Mouse (Mus musculus) lung, embryonic 15.5 days (tissue): ENCODE results near the gene Cyp2g1. TPM values are rescaled to one million over a fixed set of nuclear protein-coding genes. Genes with fewer than 3 reads are reported as not detected.
"Not testable (repeated sequence)": the region's sequence is repeated elsewhere in the genome, so short reads cannot be mapped to it uniquely, and the experiment has no call there.

Experiments used
- ATAC-seq: fragments of 200-750 bp; cut with Nextera tagmentation; 2 replicates; pipeline ENCODE4 v1.8.0; 2017; ENCODE audit warnings: moderate number of reproducible peaks, borderline replicate concordance; ENCODE audit not compliant: low FRiP score, low TSS enrichment; ENCODE audit errors: extremely low read depth
- H3K27ac ChIP-seq: fragments of 300-500 bp; sonication (generic); 2 replicates; pipeline ENCODE4 v1.5.1; 2015; ENCODE audit warnings: moderate library complexity, mild to moderate bottlenecking, inconsistent platforms
- H3K27me3 ChIP-seq: fragments of 300-500 bp; sonication (generic); 2 replicates; pipeline ENCODE4 v1.6.1; 2015; ENCODE audit warnings: inconsistent platforms
- H3K36me3 ChIP-seq: fragments of 300-500 bp; sonication (generic); 2 replicates; pipeline ENCODE4 v1.6.1; 2015; ENCODE audit warnings: inconsistent platforms
- H3K4me1 ChIP-seq: fragments of 300-500 bp; sonication (generic); 2 replicates; pipeline ENCODE4 v1.6.1; 2015; ENCODE audit warnings: inconsistent platforms
- H3K4me2 ChIP-seq: fragments of 300-500 bp; sonication (generic); 2 replicates; pipeline ENCODE4 v1.6.1; 2015; ENCODE audit warnings: inconsistent platforms, mild to moderate bottlenecking, moderate library complexity
- H3K4me3 ChIP-seq: fragments of 300-500 bp; sonication (generic); 2 replicates; pipeline ENCODE4 v1.5.1; 2015; ENCODE audit warnings: mild to moderate bottlenecking, inconsistent platforms
- H3K9ac ChIP-seq: fragments of 300-500 bp; sonication (generic); 2 replicates; pipeline ENCODE4 v1.6.1; 2015; ENCODE audit warnings: inconsistent platforms
- H3K9me3 ChIP-seq: fragments of 300-500 bp; sonication (generic); 2 replicates; pipeline ENCODE4 v1.6.1; 2016; ENCODE audit warnings: inconsistent platforms
- WGBS: fragments of 180-500 bp; shearing (Covaris S2); methylation state at CpG from one replicate; pipeline ENCODE4 v1.1.7; 2015; 5-methylcytosine and 5-hydroxymethylcytosine counted together
- polyA plus RNA-seq: library from polyadenylated mRNA; unstranded; fragments of >200 nt; fragmentation: Nextera tagmentation; extraction: Ambion mirVana; gene quantifications from 2 replicates; pipeline ENCODE4 v1.2.1, GENCODE M21; 2015

The Cyp2g1 gene
- polyA plus RNA-seq, 1 experiment from 2014 or later = not detected

DNA sequence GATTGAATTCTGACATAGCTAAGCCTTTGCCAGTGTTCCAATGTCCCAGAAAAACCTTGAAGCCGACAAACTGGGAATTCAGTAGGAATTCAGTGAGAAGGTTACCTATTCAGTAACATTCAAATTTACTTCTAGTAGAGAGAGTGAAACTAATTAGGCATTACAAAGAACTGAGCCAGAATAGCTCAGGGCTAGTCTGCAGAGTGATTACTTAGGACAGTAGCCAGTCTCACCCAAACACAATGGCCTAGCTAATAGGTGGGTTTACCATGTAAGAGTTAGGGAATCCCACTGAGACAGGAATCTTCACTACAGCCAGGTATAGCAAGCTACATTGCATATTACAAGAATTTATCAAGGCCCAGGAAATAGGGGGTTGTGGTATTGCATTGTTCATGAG is 22.7 kb upstream of the Cyp2g1 start:
- H3K9ac ChIP-seq, H3K27me3 ChIP-seq, H3K36me3 ChIP-seq, H3K27ac ChIP-seq, H3K4me1 ChIP-seq, H3K4me3 ChIP-seq, H3K4me2 ChIP-seq, H3K9me3 ChIP-seq, ATAC-seq: not testable (repeated sequence)
- WGBS = 59% methylated on average over 1 of the region's 1 CpGs

DNA sequence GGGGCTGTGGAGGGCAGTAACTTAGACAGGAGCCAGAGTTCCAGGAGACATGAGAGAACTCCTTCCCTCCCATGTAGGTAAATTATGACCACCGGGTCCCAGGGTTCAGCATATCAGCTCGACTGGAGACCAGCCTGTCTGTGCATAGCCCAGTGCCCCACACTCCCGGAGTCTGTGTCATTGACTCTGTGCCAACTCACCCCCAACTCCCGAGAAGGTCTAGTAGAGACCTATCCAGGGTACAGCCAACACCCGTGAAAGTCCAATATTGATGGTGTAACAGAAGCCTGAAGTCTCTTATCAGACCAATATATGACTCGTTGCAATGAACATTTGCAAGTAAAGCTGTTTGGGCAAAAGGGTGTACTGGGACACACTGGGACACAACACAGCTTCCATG is 18.7 kb upstream of the Cyp2g1 start:
- Histone ChIP-seq H3K27me3 (no peaks in the 10 kb centered on the region), H3K36me3 (no peaks in the 10 kb centered on the region), H3K4me3 (no peak overlapping the region), H3K27ac (no peak overlapping the region), H3K4me2 (no peak overlapping the region), H3K4me1 (no peaks in the 10 kb centered on the region), H3K9me3 (no peaks in the 10 kb centered on the region), H3K9ac (no peak overlapping the region)
- ATAC-seq = no peak
- WGBS = 54% methylated on average over 6 of the region's 6 CpGs

DNA sequence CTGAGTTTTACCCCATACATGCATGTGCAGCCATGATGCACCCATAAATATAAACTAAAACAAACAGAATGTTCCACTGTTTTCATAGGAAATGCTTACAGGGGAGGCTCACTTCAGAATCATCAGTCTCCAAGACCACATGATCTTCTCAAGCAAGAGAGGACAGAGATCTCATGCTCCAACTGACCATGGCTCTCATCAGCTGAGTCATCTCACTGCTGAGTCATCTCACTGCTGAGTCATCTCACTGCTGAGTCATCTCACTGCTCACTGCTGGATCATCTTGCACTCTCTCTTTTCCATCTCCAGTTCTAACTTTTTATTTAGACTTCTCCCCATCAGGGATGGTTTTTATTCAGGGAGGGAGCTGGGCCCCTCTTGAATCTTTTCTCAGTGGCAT is 8.6 kb upstream of the Cyp2g1 start:
- ATAC-seq = no peak

DNA sequence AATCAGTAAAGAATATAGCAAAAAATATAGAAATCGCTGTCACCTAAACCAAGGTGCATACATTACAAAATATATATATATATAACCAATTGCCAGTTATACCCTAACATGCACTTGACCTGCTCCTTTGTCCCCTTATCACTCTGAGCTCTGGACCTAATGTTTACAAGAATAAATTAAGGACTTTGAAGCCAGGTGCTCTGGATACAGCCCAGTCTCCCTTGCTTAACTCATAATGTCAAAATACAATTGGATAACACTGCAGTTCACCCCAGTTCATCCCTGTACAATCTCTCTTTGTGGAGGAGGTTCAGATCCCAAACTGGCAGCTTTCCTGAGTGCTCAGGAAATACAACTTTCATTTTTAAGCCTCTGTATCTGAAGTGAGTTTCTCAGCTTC is 7.7 kb upstream of the Cyp2g1 start:
- H3K4me2 ChIP-seq = no peak overlapping the region
- no peak overlapping the region for H3K4me3 ChIP-seq
- no peaks in the 10 kb centered on the region for H3K36me3 ChIP-seq
- H3K9ac ChIP-seq = no peak overlapping the region
- no peak overlapping the region for H3K27ac ChIP-seq
- H3K27me3 ChIP-seq = no peaks in the 10 kb centered on the region
- H3K9me3 ChIP-seq = no peaks in the 10 kb centered on the region
- H3K4me1 ChIP-seq = no peaks in the 10 kb centered on the region
- ATAC-seq = no peak
- 81% methylated on average over 1 of the region's 1 CpGs for WGBS

More for the DNA sequence above, 8.6 kb upstream of the Cyp2g1 start:
- H3K27ac ChIP-seq = no peak overlapping the region
- no peaks in the 10 kb centered on the region for H3K27me3 ChIP-seq
- H3K4me3 ChIP-seq = no peak overlapping the region
- H3K9me3 ChIP-seq = no peaks in the 10 kb centered on the region
- no peaks in the 10 kb centered on the region for H3K4me1 ChIP-seq
- H3K4me2 ChIP-seq = no peak overlapping the region
- no peaks in the 10 kb centered on the region for H3K36me3 ChIP-seq
- no peak overlapping the region for H3K9ac ChIP-seq

DNA sequence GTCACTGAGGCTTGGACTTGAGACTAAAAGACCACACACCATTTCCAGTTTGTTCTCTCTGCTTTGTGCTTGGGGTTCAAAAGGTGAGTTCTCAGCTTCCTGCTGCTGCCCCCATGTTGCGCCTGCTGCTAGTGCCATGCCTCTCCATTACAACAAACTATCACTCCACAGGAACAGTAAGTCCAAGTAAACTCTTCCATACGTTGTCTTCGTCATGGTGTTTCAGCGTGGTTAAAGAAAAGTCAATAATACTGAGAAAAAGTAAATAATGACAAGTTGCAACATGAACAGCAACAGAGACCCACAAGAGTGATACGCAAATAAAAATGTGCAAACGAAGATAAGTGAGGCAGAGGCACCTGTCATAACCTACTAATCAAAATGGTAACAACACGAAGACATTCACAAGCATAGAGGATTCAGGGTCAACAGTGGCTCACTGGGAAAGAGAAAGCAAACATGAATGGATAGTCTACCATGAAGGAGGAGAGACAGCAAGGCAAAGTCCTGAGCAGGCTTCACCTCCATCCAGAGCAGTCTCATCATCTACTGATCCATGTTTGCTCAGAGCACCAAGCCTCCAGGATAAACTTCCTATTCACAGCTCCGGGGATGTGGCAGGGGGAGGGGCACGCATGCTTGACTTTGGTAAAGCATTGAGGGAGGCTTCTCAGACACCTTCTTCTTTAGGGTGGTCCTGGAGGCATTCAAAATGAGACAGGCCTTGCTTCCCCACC is 23.0 kb downstream of the Cyp2g1 start:
- H3K4me2 ChIP-seq, H3K36me3 ChIP-seq, H3K27me3 ChIP-seq, ATAC-seq, H3K9ac ChIP-seq, H3K27ac ChIP-seq, H3K4me1 ChIP-seq, H3K9me3 ChIP-seq, H3K4me3 ChIP-seq: not testable (repeated sequence)
- WGBS = 59% methylated on average over 9 of the region's 9 CpGs

DNA sequence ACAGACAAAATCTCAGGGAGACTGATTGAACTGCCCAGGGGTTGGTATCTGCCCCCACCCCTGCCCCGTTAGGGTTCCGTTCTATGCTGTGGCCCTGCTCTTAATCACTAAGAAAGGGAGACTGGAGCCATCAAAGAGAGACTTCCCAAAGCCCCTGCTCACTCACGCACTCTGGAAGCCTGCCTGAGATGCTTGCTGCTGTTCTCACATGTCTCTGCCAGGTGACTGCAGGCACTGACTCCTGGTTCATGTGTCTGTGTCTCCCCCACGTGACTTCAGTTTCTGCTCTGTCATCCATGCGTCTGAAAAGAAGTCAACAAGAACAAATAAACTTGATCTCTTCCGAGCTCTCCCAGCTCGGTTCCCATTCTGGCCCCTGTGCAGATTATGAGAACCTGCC is 24.0 kb downstream of the Cyp2g1 start:
- 42% methylated on average over 7 of the region's 7 CpGs for WGBS
- H3K27me3 ChIP-seq, H3K4me2 ChIP-seq, H3K36me3 ChIP-seq, H3K4me3 ChIP-seq, H3K9me3 ChIP-seq, H3K27ac ChIP-seq, H3K4me1 ChIP-seq, ATAC-seq, H3K9ac ChIP-seq: not testable (repeated sequence)

DNA sequence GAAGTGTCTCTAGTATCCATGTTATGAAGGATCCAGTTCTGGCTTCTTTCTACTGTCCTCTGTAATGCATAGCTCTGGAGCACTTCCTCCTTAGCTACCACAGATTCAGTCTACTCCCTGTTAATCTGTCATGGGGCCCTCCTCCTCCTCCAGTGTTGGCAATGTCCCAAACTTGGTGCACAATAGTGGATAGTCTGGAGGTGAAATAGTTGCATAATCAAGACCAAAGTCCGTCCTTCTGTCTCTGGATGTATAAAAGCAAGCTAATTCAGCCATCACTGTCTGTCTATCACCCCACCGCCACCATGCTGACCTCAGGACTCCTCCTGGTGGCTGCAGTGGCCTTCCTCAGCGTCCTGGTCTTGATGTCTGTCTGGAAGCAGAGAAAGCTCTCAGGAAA is 26.4 kb downstream of the Cyp2g1 start, which contains the start of gene Cyp2a5:
Gene Cyp2a5 (plus strand): TSS at position 247 of the 400 bp plus-strand sequence.
- H3K9me3 ChIP-seq, H3K4me3 ChIP-seq, H3K36me3 ChIP-seq, H3K9ac ChIP-seq, ATAC-seq, H3K4me1 ChIP-seq, H3K4me2 ChIP-seq, H3K27ac ChIP-seq, H3K27me3 ChIP-seq: not testable (repeated sequence)
- 68% methylated on average over 3 of the region's 3 CpGs for WGBS

DNA sequence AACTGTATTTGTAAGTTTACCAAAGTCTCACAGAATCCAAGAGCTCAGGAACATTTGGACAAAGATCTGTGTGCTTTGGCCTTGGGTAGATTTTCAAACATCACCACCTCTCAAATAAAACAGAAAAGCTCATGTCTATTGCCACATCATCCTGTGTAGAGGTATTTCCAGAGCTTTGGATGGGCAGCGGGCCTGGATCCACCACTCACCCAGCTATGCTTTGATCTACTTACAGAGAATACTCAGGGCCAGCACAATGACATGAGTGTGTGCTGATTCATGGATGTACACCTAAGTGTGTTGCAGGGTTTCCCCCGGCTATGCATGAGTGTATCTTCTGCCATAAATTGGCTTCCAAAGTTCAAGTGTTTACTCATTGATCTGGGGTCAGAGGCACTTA is 34.7 kb downstream of the Cyp2g1 start:
- H3K27ac ChIP-seq, H3K9ac ChIP-seq, H3K36me3 ChIP-seq, ATAC-seq, H3K4me2 ChIP-seq, H3K27me3 ChIP-seq, H3K9me3 ChIP-seq, H3K4me3 ChIP-seq, H3K4me1 ChIP-seq: not testable (repeated sequence)
- WGBS = 63% methylated on average over 2 of the region's 2 CpGs

DNA sequence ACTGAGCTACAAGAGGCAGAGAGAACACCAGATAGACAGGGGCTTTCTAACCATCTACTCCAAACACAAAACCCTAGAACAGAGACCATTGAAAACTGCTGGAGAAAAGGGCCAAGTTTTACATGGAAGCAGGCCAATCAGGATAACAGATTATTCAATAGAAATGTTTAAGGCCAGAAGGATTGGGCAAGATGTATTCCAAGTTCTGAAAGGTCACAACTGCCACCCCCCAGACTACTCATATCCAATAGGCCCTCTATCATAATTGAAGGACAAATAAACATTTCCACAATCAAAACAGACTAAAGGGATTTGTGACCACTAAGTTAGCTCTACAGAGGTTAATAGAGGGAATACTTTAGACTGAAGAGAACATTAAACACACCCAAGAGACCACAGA is 41.4 kb downstream of the Cyp2g1 start:
- H3K9me3 ChIP-seq = not testable (repeated sequence)

More for the DNA sequence above, 41.4 kb downstream of the Cyp2g1 start:
- not testable (repeated sequence) for H3K4me2 ChIP-seq, H3K4me3 ChIP-seq, H3K36me3 ChIP-seq, H3K4me1 ChIP-seq, ATAC-seq, H3K27me3 ChIP-seq, H3K9ac ChIP-seq, H3K27ac ChIP-seq

Other genes with a start within 250 kb of the Cyp2g1 start
- gene Vmn1r185, start 190.4 kb upstream of the Cyp2g1 start, polyA plus RNA-seq = not detected in 2 replicates
- gene Cyp2b23, start 122.5 kb upstream of the Cyp2g1 start, polyA plus RNA-seq = not detected in 2 replicates
- not detected in 2 replicates for gene Cyp2b19, start 51.8 kb upstream of the Cyp2g1 start, polyA plus RNA-seq
- gene Cyp2a5, start 26.4 kb downstream of the Cyp2g1 start, polyA plus RNA-seq = 0.11 and 0.19 TPM in 2 replicates
- not detected in 2 replicates for gene Cyp2a22, start 130.5 kb downstream of the Cyp2g1 start, polyA plus RNA-seq
- gene Cyp2a12, start 220.2 kb downstream of the Cyp2g1 start, polyA plus RNA-seq = not detected in 2 replicates